Mouse (Mus musculus) embryonic fibroblast, embryonic 13.5 days (primary cell): ENCODE measurements at regions not wholly inside any gene's neighbourhood (a gene's known extent, or its start where the extent isn't known, plus 50 kb on each side); places are given as distances from the start of the nearest gene placed in this dataset.

Source experiments
- CTCF ChIP-seq: IDR thresholded peaks from 2 replicates; pipeline ENCODE4 v1.5.1; 2011; ENCODE audit warnings: mild to moderate bottlenecking, control low read depth, low read length, moderate library complexity, borderline replicate concordance; ENCODE audit not compliant: insufficient read depth
- POLR2A ChIP-seq: IDR thresholded peaks from 2 replicates; pipeline ENCODE4 v1.6.1; 2011; ENCODE audit warnings: low read depth, mild to moderate bottlenecking, control low read depth, low read length, moderate library complexity

DNA sequence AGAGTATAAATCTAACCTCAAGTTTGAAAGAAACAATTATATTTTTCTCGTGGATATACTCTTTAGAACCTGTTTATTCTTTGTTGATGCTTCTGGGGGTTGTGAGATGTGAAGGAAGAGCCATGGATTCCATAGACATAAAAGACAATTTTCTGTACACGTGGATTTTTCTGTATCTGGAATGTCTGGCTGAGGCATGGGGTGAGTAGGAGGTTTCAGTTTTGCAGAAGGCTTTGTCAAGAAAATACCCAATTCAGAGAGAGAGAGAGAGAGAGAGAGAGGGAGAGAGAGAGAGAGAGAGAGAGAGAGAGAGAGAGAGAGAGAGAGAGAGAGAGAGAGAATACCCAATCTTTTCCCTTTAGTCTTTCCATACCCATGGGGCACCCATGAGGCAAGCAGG lies 315.0 kb upstream of the Xylt1 start:
- TF ChIP-seq CTCF (no peak), POLR2A (no peak)
